Mouse (Mus musculus): ENCODE results near the gene Kcnb1. TPM values are rescaled to one million over a fixed set of nuclear protein-coding genes. Genes with fewer than 3 reads are reported as not detected.

Kcnb1 gene
- polyA plus RNA-seq, 1 experiment from 2014 or later = 0.65 TPM

GRCm38 (mm10) chr2:167224937-167225336 lies 35.0 kb upstream of the Kcnb1 start:
- Histone ChIP-seq H3K27ac (ENCODE audit: low read length) (no peak overlapping the region), H3K36me3 (ENCODE audit: control insufficient read depth, insufficient read depth, low read length) (no peaks in the 10 kb centered on the region), H3K9me3 (ENCODE audit: control insufficient read depth, low read length) (no peaks in the 10 kb centered on the region), H3K4me3 (ENCODE audit: low read length) (no peak overlapping the region), H3K4me2 (ENCODE audit: low read depth, low read length) (no peak overlapping the region), H3K27me3 (ENCODE audit: control insufficient read depth, insufficient read depth, low read depth, low read length) (no peaks in the 10 kb centered on the region), H3K4me1 (replicated peaks; ENCODE audit: control insufficient read depth, insufficient read depth, low read length) (no peaks in the 10 kb centered on the region), H3K9ac (ENCODE audit: low read length) (no peak overlapping the region)
- WGBS = 76% methylated on average over 7 of the region's 7 CpGs
- no peak for ATAC-seq (ENCODE audit: low read depth)

- Histone ChIP-seq H3K9me3 (ENCODE audit: control insufficient read depth, low read length) (no peaks in the 10 kb centered on the region), H3K36me3 (ENCODE audit: control insufficient read depth, insufficient read depth, low read length) (no peaks in the 10 kb centered on the region), H3K27ac (ENCODE audit: low read length) (no peak overlapping the region), H3K9ac (ENCODE audit: low read length) (no peak overlapping the region), H3K4me3 (ENCODE audit: low read length) (no peak overlapping the region), H3K4me2 (ENCODE audit: low read depth, low read length) (no peak overlapping the region), H3K27me3 (ENCODE audit: control insufficient read depth, insufficient read depth, low read depth, low read length) (no peaks in the 10 kb centered on the region), H3K4me1 (replicated peaks; ENCODE audit: control insufficient read depth, insufficient read depth, low read length) (no peaks in the 10 kb centered on the region; the same call in 1 of the 2 replicates)
- ATAC-seq (ENCODE audit: low read depth) = no peak
- WGBS = 85% methylated on average over 6 of the region's 6 CpGs
These were observed 34.2 kb upstream of the Kcnb1 start for GRCm38 (mm10) chr2:167224194-167224593.

- Histone ChIP-seq H3K9ac (ENCODE audit: low read length) (no peak overlapping the region), H3K4me1 (replicated peaks; ENCODE audit: control insufficient read depth, insufficient read depth, low read length) (no peaks in the 10 kb centered on the region; the same call in 1 of the 2 replicates), H3K36me3 (ENCODE audit: control insufficient read depth, insufficient read depth, low read length) (no peaks in the 10 kb centered on the region), H3K9me3 (ENCODE audit: control insufficient read depth, low read length) (no peaks in the 10 kb centered on the region), H3K27me3 (ENCODE audit: control insufficient read depth, insufficient read depth, low read depth, low read length) (no peaks in the 10 kb centered on the region), H3K4me2 (ENCODE audit: low read depth, low read length) (no peak overlapping the region), H3K27ac (ENCODE audit: low read length) (no peak overlapping the region), H3K4me3 (ENCODE audit: low read length) (no peak overlapping the region)
- peak; percentile 78 for ATAC-seq (ENCODE audit: low read depth)
- WGBS = 23% methylated on average over 7 of the region's 7 CpGs
These were observed 32.2 kb upstream of the Kcnb1 start for GRCm38 (mm10) chr2:167222152-167222551.

- Histone ChIP-seq H3K4me1 (replicated peaks; ENCODE audit: control insufficient read depth, insufficient read depth, low read length) (no peaks in the 10 kb centered on the region; the same call in 1 of the 2 replicates), H3K27ac (ENCODE audit: low read length) (no peak overlapping the region), H3K9me3 (ENCODE audit: control insufficient read depth, low read length) (no peaks in the 10 kb centered on the region), H3K27me3 (ENCODE audit: control insufficient read depth, insufficient read depth, low read depth, low read length) (no peaks in the 10 kb centered on the region), H3K36me3 (ENCODE audit: control insufficient read depth, insufficient read depth, low read length) (no peaks in the 10 kb centered on the region), H3K9ac (ENCODE audit: low read length) (no peak overlapping the region), H3K4me3 (ENCODE audit: low read length) (no peak overlapping the region), H3K4me2 (ENCODE audit: low read depth, low read length) (no peak overlapping the region)
- ATAC-seq (ENCODE audit: low read depth) = no peak
- 79% methylated on average over 13 of the region's 13 CpGs for WGBS
These were observed 31.3 kb upstream of the Kcnb1 start for GRCm38 (mm10) chr2:167221159-167221845.

- H3K9me3 ChIP-seq (ENCODE audit: control insufficient read depth, low read length) = no peaks in the 10 kb centered on the region
- no peak for ATAC-seq (ENCODE audit: low read depth)
- WGBS = 72% methylated on average over 5 of the region's 5 CpGs
- no peak overlapping the region for H3K27ac ChIP-seq (ENCODE audit: low read length)
- no peaks in the 10 kb centered on the region; the same call in 1 of the 2 replicates for H3K4me1 ChIP-seq (replicated peaks; ENCODE audit: control insufficient read depth, insufficient read depth, low read length)
- no peak overlapping the region for H3K4me3 ChIP-seq (ENCODE audit: low read length)
- H3K27me3 ChIP-seq (ENCODE audit: control insufficient read depth, insufficient read depth, low read depth, low read length) = no peaks in the 10 kb centered on the region
- H3K9ac ChIP-seq (ENCODE audit: low read length) = no peak overlapping the region
- H3K4me2 ChIP-seq (ENCODE audit: low read depth, low read length) = no peak overlapping the region
- H3K36me3 ChIP-seq (ENCODE audit: control insufficient read depth, insufficient read depth, low read length) = no peaks in the 10 kb centered on the region
These were observed 30.8 kb upstream of the Kcnb1 start for GRCm38 (mm10) chr2:167220736-167221135.

GRCm38 (mm10) chr2:167219154-167219775 lies 29.3 kb upstream of the Kcnb1 start:
- H3K36me3 ChIP-seq (ENCODE audit: control insufficient read depth, insufficient read depth, low read length) = no peaks in the 10 kb centered on the region
- no peaks in the 10 kb centered on the region for H3K9me3 ChIP-seq (ENCODE audit: control insufficient read depth, low read length)
- ATAC-seq (ENCODE audit: low read depth) = peak; percentile 85
- no peak overlapping the region for H3K4me3 ChIP-seq (ENCODE audit: low read length)
- H3K4me1 ChIP-seq (replicated peaks; ENCODE audit: control insufficient read depth, insufficient read depth, low read length) = no peaks in the 10 kb centered on the region; the same call in 1 of the 2 replicates
- H3K27me3 ChIP-seq (ENCODE audit: control insufficient read depth, insufficient read depth, low read depth, low read length) = no peaks in the 10 kb centered on the region
- no peak overlapping the region for H3K27ac ChIP-seq (ENCODE audit: low read length)
- H3K9ac ChIP-seq (ENCODE audit: low read length) = no peak overlapping the region
- no peak overlapping the region for H3K4me2 ChIP-seq (ENCODE audit: low read depth, low read length)
- 37% methylated on average over 8 of the region's 8 CpGs for WGBS

GRCm38 (mm10) chr2:167213666-167214065 lies 23.7 kb upstream of the Kcnb1 start:
- ATAC-seq (ENCODE audit: low read depth) = no peak
- H3K36me3 ChIP-seq (ENCODE audit: control insufficient read depth, insufficient read depth, low read length) = no peaks in the 10 kb centered on the region; the same call in 1 of the 2 replicates
- no peak overlapping the region for H3K9ac ChIP-seq (ENCODE audit: low read length)
- H3K27me3 ChIP-seq (ENCODE audit: control insufficient read depth, insufficient read depth, low read depth, low read length) = no peaks in the 10 kb centered on the region
- H3K4me2 ChIP-seq (ENCODE audit: low read depth, low read length) = no peak overlapping the region
- no peaks in the 10 kb centered on the region for H3K4me1 ChIP-seq (replicated peaks; ENCODE audit: control insufficient read depth, insufficient read depth, low read length)
- 90% methylated on average over 12 of the region's 12 CpGs for WGBS
- H3K9me3 ChIP-seq (ENCODE audit: control insufficient read depth, low read length) = no peaks in the 10 kb centered on the region
- no peak overlapping the region for H3K27ac ChIP-seq (ENCODE audit: low read length)
- H3K4me3 ChIP-seq (ENCODE audit: low read length) = no peak overlapping the region

- ATAC-seq (ENCODE audit: low read depth) = no peak
- 82% methylated on average over 3 of the region's 3 CpGs for WGBS
- H3K27ac ChIP-seq (ENCODE audit: low read length) = no peak overlapping the region
These were observed 23.1 kb upstream of the Kcnb1 start for GRCm38 (mm10) chr2:167213076-167213475.

GRCm38 (mm10) chr2:167212551-167212950 lies 22.6 kb upstream of the Kcnb1 start:
- H3K4me2 ChIP-seq (ENCODE audit: low read depth, low read length) = no peak overlapping the region
- H3K27ac ChIP-seq (ENCODE audit: low read length) = no peak overlapping the region
- no peaks in the 10 kb centered on the region for H3K9me3 ChIP-seq (ENCODE audit: control insufficient read depth, low read length)
- 88% methylated on average over 6 of the region's 6 CpGs for WGBS
- no peaks in the 10 kb centered on the region; the same call in 1 of the 2 replicates for H3K36me3 ChIP-seq (ENCODE audit: control insufficient read depth, insufficient read depth, low read length)
- no peak overlapping the region for H3K9ac ChIP-seq (ENCODE audit: low read length)
- no peaks in the 10 kb centered on the region for H3K27me3 ChIP-seq (ENCODE audit: control insufficient read depth, insufficient read depth, low read depth, low read length)
- no peaks in the 10 kb centered on the region for H3K4me1 ChIP-seq (replicated peaks; ENCODE audit: control insufficient read depth, insufficient read depth, low read length)
- ATAC-seq (ENCODE audit: low read depth) = no peak
- H3K4me3 ChIP-seq (ENCODE audit: low read length) = no peak overlapping the region

More at GRCm38 (mm10) chr2:167213076-167213475, 23.1 kb upstream of the Kcnb1 start:
- no peaks in the 10 kb centered on the region; the same call in 1 of the 2 replicates for H3K36me3 ChIP-seq (ENCODE audit: control insufficient read depth, insufficient read depth, low read length)
- H3K9ac ChIP-seq (ENCODE audit: low read length) = no peak overlapping the region
- H3K4me2 ChIP-seq (ENCODE audit: low read depth, low read length) = no peak overlapping the region
- H3K27me3 ChIP-seq (ENCODE audit: control insufficient read depth, insufficient read depth, low read depth, low read length) = no peaks in the 10 kb centered on the region
- H3K9me3 ChIP-seq (ENCODE audit: control insufficient read depth, low read length) = no peaks in the 10 kb centered on the region
- no peaks in the 10 kb centered on the region for H3K4me1 ChIP-seq (replicated peaks; ENCODE audit: control insufficient read depth, insufficient read depth, low read length)
- no peak overlapping the region for H3K4me3 ChIP-seq (ENCODE audit: low read length)
